Mouse (Mus musculus) liver, embryonic 12.5 days (tissue): ENCODE data around the gene Ccl1. TPM values are rescaled to one million over a fixed set of nuclear protein-coding genes. Genes with fewer than 3 reads are reported as not detected.

Experiments
- ATAC-seq: fragments of 200-750 bp; cut with Nextera tagmentation; 2 replicates; pipeline ENCODE4 v1.8.0; 2017; ENCODE audit warnings: moderate number of reproducible peaks, mild to moderate bottlenecking, moderate library complexity
- H3K27ac ChIP-seq: fragments of 300-500 bp; sonication (generic); 2 replicates; pipeline ENCODE4 v1.5.1; 2016; ENCODE audit warnings: mild to moderate bottlenecking
- H3K27me3 ChIP-seq: fragments of 300-500 bp; sonication (generic); replicated peaks from 2 replicates; pipeline ENCODE4 v1.6.1; 2016; ENCODE audit warnings: mild to moderate bottlenecking, moderate library complexity
- H3K36me3 ChIP-seq: fragments of 300-500 bp; sonication (generic); 2 replicates; pipeline ENCODE4 v1.6.1; 2016; ENCODE audit warnings: mild to moderate bottlenecking, moderate library complexity
- H3K4me1 ChIP-seq: fragments of 300-500 bp; sonication (generic); 2 replicates; pipeline ENCODE4 v1.6.1; 2016
- H3K4me2 ChIP-seq: fragments of 300-500 bp; sonication (generic); 2 replicates; pipeline ENCODE4 v1.6.1; 2016; ENCODE audit warnings: mild to moderate bottlenecking, moderate library complexity
- H3K4me3 ChIP-seq: fragments of 300-500 bp; sonication (generic); 2 replicates; pipeline ENCODE4 v1.5.1; 2016; ENCODE audit warnings: mild to moderate bottlenecking, moderate library complexity
- H3K9ac ChIP-seq: fragments of 300-500 bp; sonication (generic); 2 replicates; pipeline ENCODE4 v1.6.1; 2016; ENCODE audit warnings: mild to moderate bottlenecking, moderate library complexity
- H3K9me3 ChIP-seq: fragments of 300-500 bp; sonication (generic); replicated peaks from 2 replicates; pipeline ENCODE4 v1.6.1; 2016; ENCODE audit warnings: mild to moderate bottlenecking, moderate library complexity
- WGBS: fragments of 180-500 bp; shearing (Covaris S2); methylation state at CpG from one replicate; pipeline ENCODE4 v1.1.7; 2016; ENCODE audit not compliant: insufficient replicate concordance; 5-methylcytosine and 5-hydroxymethylcytosine counted together
- polyA plus RNA-seq: library from polyadenylated mRNA; unstranded; fragments of >200 nt; fragmentation: Nextera tagmentation; extraction: Ambion mirVana; gene quantifications from 2 replicates; pipeline ENCODE4 v1.2.1, GENCODE M21; 2016

The Ccl1 gene
- polyA plus RNA-seq, 1 experiment from 2014 or later, result not detected

- no peak overlapping the region for H3K4me3 ChIP-seq
- 51% methylated on average over 3 of the region's 3 CpGs for WGBS
- H3K9ac ChIP-seq, result no peak overlapping the region
- no peaks in the 10 kb centered on the region for H3K36me3 ChIP-seq
- ATAC-seq, result no peak
- H3K27ac ChIP-seq, result no peak overlapping the region
- H3K4me1 ChIP-seq, result no peaks in the 10 kb centered on the region
- no peaks in the 10 kb centered on the region for H3K9me3 ChIP-seq
- no peaks in the 10 kb centered on the region for H3K27me3 ChIP-seq
- no peak overlapping the region for H3K4me2 ChIP-seq
These were observed 107.7 kb downstream of the Ccl1 start for GRCm38 (mm10) chr11:82197774-82198173.

- 9% methylated on average over 2 of the region's 2 CpGs for WGBS
- ATAC-seq, result no peak
- no peaks in the 10 kb centered on the region for H3K36me3 ChIP-seq
These were observed 110.5 kb downstream of the Ccl1 start for GRCm38 (mm10) chr11:82194980-82195379.

GRCm38 (mm10) chr11:82193826-82194225 is 111.7 kb downstream of the Ccl1 start:
- Histone ChIP-seq H3K4me3 (no peak overlapping the region), H3K27ac (no peak overlapping the region), H3K9ac (no peak overlapping the region), H3K36me3 (no peaks in the 10 kb centered on the region), H3K27me3 (no peaks in the 10 kb centered on the region), H3K4me2 (no peak overlapping the region), H3K4me1 (no peaks in the 10 kb centered on the region), H3K9me3 (no peaks in the 10 kb centered on the region)
- 66% methylated on average over 9 of the region's 9 CpGs for WGBS
- no peak for ATAC-seq

More at GRCm38 (mm10) chr11:82194980-82195379, 110.5 kb downstream of the Ccl1 start:
- H3K4me3 ChIP-seq, result no peak overlapping the region
- no peak overlapping the region for H3K27ac ChIP-seq
- H3K4me1 ChIP-seq, result no peaks in the 10 kb centered on the region
- no peaks in the 10 kb centered on the region for H3K9me3 ChIP-seq
- H3K27me3 ChIP-seq, result no peaks in the 10 kb centered on the region
- no peak overlapping the region for H3K4me2 ChIP-seq
- no peak overlapping the region for H3K9ac ChIP-seq

- H3K36me3 ChIP-seq, result no peaks in the 10 kb centered on the region
- WGBS, result 66% methylated on average over 13 of the region's 13 CpGs
- H3K9ac ChIP-seq, result no peak overlapping the region
- H3K4me2 ChIP-seq, result no peak overlapping the region
- H3K4me1 ChIP-seq, result no peaks in the 10 kb centered on the region
- no peaks in the 10 kb centered on the region for H3K27me3 ChIP-seq
- H3K27ac ChIP-seq, result no peak overlapping the region
- H3K4me3 ChIP-seq, result no peak overlapping the region
- no peaks in the 10 kb centered on the region for H3K9me3 ChIP-seq
- no peak for ATAC-seq
These were observed 115.5 kb downstream of the Ccl1 start for GRCm38 (mm10) chr11:82189782-82190563.

- ATAC-seq, result no peak
- no peaks in the 10 kb centered on the region for H3K9me3 ChIP-seq
- no peak overlapping the region for H3K9ac ChIP-seq
- no peak overlapping the region for H3K27ac ChIP-seq
- no peaks in the 10 kb centered on the region for H3K36me3 ChIP-seq
- no peaks in the 10 kb centered on the region for H3K27me3 ChIP-seq
- H3K4me2 ChIP-seq, result no peak overlapping the region
- H3K4me3 ChIP-seq, result no peak overlapping the region
- WGBS, result 49% methylated on average over 3 of the region's 3 CpGs
- no peaks in the 10 kb centered on the region for H3K4me1 ChIP-seq
These were observed 119.8 kb downstream of the Ccl1 start for GRCm38 (mm10) chr11:82185684-82186083.

GRCm38 (mm10) chr11:82183281-82183935 is 122.1 kb downstream of the Ccl1 start:
- H3K4me1 ChIP-seq, result no peaks in the 10 kb centered on the region
- H3K27me3 ChIP-seq, result no peaks in the 10 kb centered on the region
- ATAC-seq, result no peak
- no peak overlapping the region for H3K9ac ChIP-seq
- H3K4me3 ChIP-seq, result no peak overlapping the region
- no peaks in the 10 kb centered on the region for H3K36me3 ChIP-seq
- H3K4me2 ChIP-seq, result no peak overlapping the region
- H3K27ac ChIP-seq, result no peak overlapping the region
- H3K9me3 ChIP-seq, result no peaks in the 10 kb centered on the region
- WGBS, result 27% methylated on average over 6 of the region's 6 CpGs

GRCm38 (mm10) chr11:82182401-82182800 is 123.1 kb downstream of the Ccl1 start:
- Histone ChIP-seq H3K9ac (no peak overlapping the region), H3K27ac (no peak overlapping the region), H3K4me2 (no peak overlapping the region), H3K36me3 (no peaks in the 10 kb centered on the region), H3K4me3 (no peak overlapping the region), H3K4me1 (no peaks in the 10 kb centered on the region), H3K9me3 (no peaks in the 10 kb centered on the region), H3K27me3 (no peaks in the 10 kb centered on the region)
- ATAC-seq, result no peak
- WGBS, result 52% methylated on average over 6 of the region's 6 CpGs

- ATAC-seq, result no peak
- Histone ChIP-seq H3K4me2 (no peak overlapping the region), H3K4me1 (no peaks in the 10 kb centered on the region), H3K27ac (no peak overlapping the region), H3K9ac (no peak overlapping the region), H3K27me3 (no peaks in the 10 kb centered on the region), H3K4me3 (no peak overlapping the region), H3K36me3 (no peaks in the 10 kb centered on the region), H3K9me3 (no peaks in the 10 kb centered on the region)
- WGBS, result 70% methylated on average over 8 of the region's 8 CpGs
These were observed 124.2 kb downstream of the Ccl1 start for GRCm38 (mm10) chr11:82181331-82181730.

GRCm38 (mm10) chr11:82178161-82178560 is 127.3 kb downstream of the Ccl1 start:
- Histone ChIP-seq H3K36me3 (no peaks in the 10 kb centered on the region), H3K4me3 (no peak overlapping the region), H3K9me3 (no peaks in the 10 kb centered on the region), H3K27me3 (no peaks in the 10 kb centered on the region), H3K4me1 (no peaks in the 10 kb centered on the region), H3K9ac (no peak overlapping the region), H3K4me2 (no peak overlapping the region), H3K27ac (no peak overlapping the region)
- no peak for ATAC-seq
- WGBS, result 59% methylated on average over 5 of the region's 5 CpGs

- no peak for ATAC-seq
- H3K9me3 ChIP-seq, result no peaks in the 10 kb centered on the region
- H3K27me3 ChIP-seq, result no peaks in the 10 kb centered on the region
- no peak overlapping the region for H3K4me3 ChIP-seq
- H3K4me1 ChIP-seq, result no peaks in the 10 kb centered on the region
- no peak overlapping the region for H3K4me2 ChIP-seq
- H3K27ac ChIP-seq, result no peak overlapping the region
- H3K9ac ChIP-seq, result no peak overlapping the region
- no peaks in the 10 kb centered on the region for H3K36me3 ChIP-seq
- 35% methylated on average over 5 of the region's 5 CpGs for WGBS
These were observed 127.8 kb downstream of the Ccl1 start for GRCm38 (mm10) chr11:82177711-82178110.

GRCm38 (mm10) chr11:82174794-82175193 is 130.7 kb downstream of the Ccl1 start:
- Histone ChIP-seq H3K9ac (no peak overlapping the region), H3K27me3 (no peaks in the 10 kb centered on the region), H3K4me1 (no peaks in the 10 kb centered on the region), H3K27ac (no peak overlapping the region), H3K4me2 (no peak overlapping the region), H3K4me3 (no peak overlapping the region), H3K9me3 (no peaks in the 10 kb centered on the region), H3K36me3 (no peaks in the 10 kb centered on the region)
- WGBS, result 23% methylated on average over 3 of the region's 3 CpGs
- ATAC-seq, result no peak

GRCm38 (mm10) chr11:82173491-82173890 is 132.0 kb downstream of the Ccl1 start:
- WGBS, result 45% methylated on average over 2 of the region's 2 CpGs
- no peaks in the 10 kb centered on the region for H3K27me3 ChIP-seq
- no peak overlapping the region for H3K4me3 ChIP-seq

More at GRCm38 (mm10) chr11:82173491-82173890, 132.0 kb downstream of the Ccl1 start:
- no peak for ATAC-seq
- Histone ChIP-seq H3K36me3 (no peaks in the 10 kb centered on the region), H3K9me3 (no peaks in the 10 kb centered on the region), H3K4me2 (no peak overlapping the region), H3K27ac (no peak overlapping the region), H3K9ac (no peak overlapping the region), H3K4me1 (no peaks in the 10 kb centered on the region)
